Mouse (Mus musculus): ENCODE results near the gene Map7d1. TPM values are rescaled to one million over a fixed set of nuclear protein-coding genes. Genes with fewer than 3 reads are reported as not detected.

Gene Map7d1
- polyA plus RNA-seq, 1 experiment, result 45.5 TPM

DNA sequence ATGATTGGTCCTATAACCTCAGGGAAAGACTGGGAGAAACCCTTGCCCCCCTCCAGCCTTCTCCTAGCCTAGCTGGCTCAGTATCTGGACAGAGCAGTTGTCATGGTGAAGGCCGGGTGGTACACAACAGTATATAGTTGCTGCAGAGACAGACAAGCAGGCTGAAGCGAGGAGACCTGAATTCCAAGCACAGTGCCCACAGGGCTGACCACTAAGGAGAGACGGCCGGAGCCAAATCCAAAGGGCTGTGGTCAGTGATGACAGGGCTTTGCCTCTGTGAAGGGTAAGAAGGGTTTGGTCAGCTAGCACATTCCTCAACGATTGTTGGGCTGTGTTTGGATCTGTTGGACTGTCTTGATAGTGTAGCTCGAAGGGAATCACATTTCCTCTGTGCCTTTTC, 5.1 kb upstream of the Map7d1 start:
- no peak overlapping the region for H3K4me3 ChIP-seq (replicated peaks; ENCODE audit: control insufficient read depth, low read depth, low read length)
- H3K4me1 ChIP-seq (ENCODE audit: control insufficient read depth, insufficient read depth, low read length), result peaks cover 9% of the 10 kb centered on the region
- TF ChIP-seq CTCF (IDR thresholded peaks at IDR 0.05; ENCODE audit: control insufficient read depth, insufficient read depth, low read length) (no peak), POLR2A (IDR thresholded peaks at IDR 0.05; ENCODE audit: borderline replicate concordance, control insufficient read depth, low read depth, low read length) (no peak)
- H3K27ac ChIP-seq (ENCODE audit: control insufficient read depth, insufficient read depth, low read depth, low read length, poor library complexity), result peak overlapping the region; percentile 84
- 58% methylated on average over 6 of the region's 6 CpGs for WGBS

DNA sequence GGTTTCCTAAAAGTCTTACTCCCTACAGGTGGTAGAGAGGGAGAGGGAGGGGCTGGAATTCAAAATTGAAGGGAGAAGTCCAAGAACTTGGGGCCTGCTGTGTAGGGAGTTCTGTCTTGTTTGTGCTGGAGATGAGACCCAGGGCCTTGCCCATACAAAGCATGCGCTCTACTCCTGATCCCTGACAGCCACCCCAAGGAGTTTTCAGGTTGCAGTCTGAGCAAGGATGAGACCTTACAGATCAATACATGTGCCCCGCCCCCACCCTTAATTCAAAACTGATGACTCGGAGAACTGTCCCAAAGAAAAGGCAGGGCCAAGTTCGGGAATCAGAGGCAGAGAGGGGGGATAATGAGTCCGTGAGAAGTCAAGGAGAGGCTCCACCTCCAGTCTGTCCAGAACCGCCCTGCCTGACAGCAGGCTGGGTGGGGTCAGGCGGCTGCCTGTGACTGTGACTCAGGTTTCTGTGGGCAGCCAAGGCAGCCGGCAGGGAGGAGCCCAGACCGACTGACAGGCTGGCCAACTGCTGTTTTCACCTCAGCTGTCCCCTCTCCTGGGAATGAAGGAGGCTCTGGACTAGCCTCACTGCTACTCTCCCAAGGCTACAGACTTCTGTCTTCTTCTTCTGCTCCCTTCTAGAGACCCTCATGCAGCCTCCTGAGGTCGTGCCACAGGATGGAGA, 4.5 kb upstream of the Map7d1 start:
- 5% methylated on average over 10 of the region's 10 CpGs for WGBS
- peak overlapping the region; percentile 4 for H3K4me3 ChIP-seq (replicated peaks; ENCODE audit: control insufficient read depth, low read depth, low read length)
- H3K4me1 ChIP-seq (ENCODE audit: control insufficient read depth, insufficient read depth, low read length), result peaks cover 9% of the 10 kb centered on the region
- H3K27ac ChIP-seq (ENCODE audit: control insufficient read depth, insufficient read depth, low read depth, low read length, poor library complexity), result peak overlapping the region; percentile 84
- TF ChIP-seq POLR2A (IDR thresholded peaks at IDR 0.05; ENCODE audit: borderline replicate concordance, control insufficient read depth, low read depth, low read length), result peak; percentile 58; the same call in 1 of the 2 replicates
- TF ChIP-seq CTCF (IDR thresholded peaks at IDR 0.05; ENCODE audit: control insufficient read depth, insufficient read depth, low read length), result no peak

DNA sequence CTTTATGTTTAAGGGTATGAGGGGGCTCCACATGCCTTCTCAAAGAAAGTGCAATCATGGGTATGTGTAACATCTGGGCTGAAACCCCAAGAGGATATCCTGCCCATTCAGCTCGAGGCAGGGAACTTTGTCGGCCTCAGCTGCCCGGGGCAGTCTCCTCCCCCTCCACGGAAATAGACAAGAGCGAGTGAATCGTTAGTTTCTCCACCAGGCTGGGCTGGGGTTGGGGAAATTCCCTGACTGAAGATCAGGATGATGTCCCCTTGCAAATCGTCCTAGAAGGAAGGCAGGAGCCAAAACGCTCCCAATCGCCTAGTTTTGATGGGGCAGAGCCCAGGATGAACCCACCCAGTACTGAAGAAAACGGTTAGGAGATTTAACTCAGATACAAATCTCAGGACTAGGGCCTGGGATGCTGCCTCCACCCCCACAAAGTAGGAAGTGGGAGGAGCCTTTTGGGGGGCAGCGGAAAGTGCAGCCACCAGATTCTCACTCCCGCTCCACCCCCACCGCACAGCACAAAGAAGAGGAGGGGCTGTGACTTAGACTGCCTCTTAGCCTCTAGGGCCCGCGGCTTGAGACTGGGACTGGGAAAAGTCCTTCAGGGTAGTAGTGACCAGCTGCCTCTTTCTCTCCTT, 3.5 kb upstream of the Map7d1 start:
- under 1% methylated on average over 15 of the region's 15 CpGs for whole genome bisulfite sequencing
- TF ChIP-seq CTCF (IDR thresholded peaks at IDR 0.05; ENCODE audit: control insufficient read depth, insufficient read depth, low read length), result no peak
- TF ChIP-seq POLR2A (IDR thresholded peaks at IDR 0.05; ENCODE audit: borderline replicate concordance, control insufficient read depth, low read depth, low read length), result no peak
- Histone ChIP-seq H3K4me1 (ENCODE audit: control insufficient read depth, insufficient read depth, low read length) (peaks cover 9% of the 10 kb centered on the region), H3K4me3 (replicated peaks; ENCODE audit: control insufficient read depth, low read depth, low read length) (peak overlapping the region; percentile 20), H3K27ac (ENCODE audit: control insufficient read depth, insufficient read depth, low read depth, low read length, poor library complexity) (peak overlapping the region; percentile 91)

DNA sequence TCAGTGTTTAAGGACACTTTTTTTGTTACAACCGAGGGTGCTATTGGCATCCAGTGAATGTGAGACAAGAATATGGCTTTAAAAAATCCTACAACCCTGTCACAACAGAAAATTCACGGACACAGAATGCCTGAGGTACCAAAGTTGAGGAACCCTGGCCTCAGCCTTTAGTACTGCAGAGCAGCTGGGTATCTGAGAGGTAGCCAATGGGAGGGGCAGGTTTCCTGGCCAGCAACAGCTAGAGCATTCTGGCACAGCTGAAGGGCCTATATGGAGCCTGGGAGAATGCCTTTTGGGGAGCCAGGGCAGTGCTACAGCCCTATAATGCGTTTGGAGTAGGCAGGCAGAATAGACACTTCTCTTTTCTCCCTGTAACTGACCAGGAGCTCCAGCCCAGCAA, 2.9 kb upstream of the Map7d1 start:
- WGBS, result 18% methylated on average over 3 of the region's 3 CpGs
- Histone ChIP-seq H3K4me1 (ENCODE audit: control insufficient read depth, insufficient read depth, low read length) (peaks cover 9% of the 10 kb centered on the region), H3K27ac (ENCODE audit: control insufficient read depth, insufficient read depth, low read depth, low read length, poor library complexity) (peak overlapping the region; percentile 78), H3K4me3 (replicated peaks; ENCODE audit: control insufficient read depth, low read depth, low read length) (no peak overlapping the region)
- TF ChIP-seq POLR2A (IDR thresholded peaks at IDR 0.05; ENCODE audit: borderline replicate concordance, control insufficient read depth, low read depth, low read length), result no peak
- no peak for TF ChIP-seq CTCF (IDR thresholded peaks at IDR 0.05; ENCODE audit: control insufficient read depth, insufficient read depth, low read length)

DNA sequence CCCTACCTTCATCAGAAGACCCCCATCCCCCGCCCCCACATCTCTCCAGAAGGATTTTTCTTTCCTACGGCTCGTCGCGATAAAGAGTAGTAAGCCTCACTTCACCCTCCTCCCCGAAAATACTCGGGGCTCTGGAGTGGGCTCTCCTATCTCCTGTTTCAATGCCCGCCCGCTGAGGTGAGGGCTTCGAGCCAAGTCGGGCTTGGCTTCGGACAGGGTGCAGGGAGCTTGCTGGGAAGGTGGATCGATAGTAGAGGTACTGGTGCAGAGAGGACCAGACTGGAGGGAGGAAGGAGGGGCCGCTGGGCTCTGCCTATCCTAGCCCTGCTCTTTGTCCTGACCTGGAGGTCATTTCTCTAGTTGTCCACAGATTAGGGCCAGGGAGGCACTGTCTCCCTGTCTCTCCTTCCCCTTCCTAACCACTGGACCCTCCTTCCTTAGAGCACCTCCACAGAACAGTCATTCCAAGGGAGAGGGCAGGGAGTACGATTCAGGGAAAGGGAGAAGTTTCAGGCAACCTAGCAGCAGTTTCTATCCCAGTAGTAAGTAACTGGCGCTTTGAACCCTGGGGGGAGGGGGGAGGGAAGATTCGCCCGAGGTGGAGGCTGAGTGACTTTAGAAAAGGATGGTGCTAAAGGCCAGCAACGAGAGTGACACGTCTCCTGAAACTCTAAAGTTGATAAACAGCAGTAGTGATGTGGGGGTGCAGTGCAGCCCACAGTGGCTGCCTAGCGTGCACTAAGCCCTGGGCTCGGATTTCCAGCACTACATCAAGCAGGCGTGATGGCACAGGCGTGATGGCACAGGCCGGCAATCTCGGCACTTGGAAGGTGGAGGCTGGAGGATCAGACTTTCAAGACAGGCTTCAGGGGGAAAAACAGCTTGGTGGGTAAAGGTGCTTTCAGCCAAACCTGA, 1.1 kb upstream of the Map7d1 start:
- Histone ChIP-seq H3K4me1 (ENCODE audit: control insufficient read depth, insufficient read depth, low read length) (peaks cover 9% of the 10 kb centered on the region), H3K27ac (ENCODE audit: control insufficient read depth, insufficient read depth, low read depth, low read length, poor library complexity) (peak overlapping the region; percentile 92), H3K4me3 (replicated peaks; ENCODE audit: control insufficient read depth, low read depth, low read length) (peak overlapping the region; percentile 60)
- TF ChIP-seq POLR2A (IDR thresholded peaks at IDR 0.05; ENCODE audit: borderline replicate concordance, control insufficient read depth, low read depth, low read length), result no peak
- 0 out of 2 replicates have a peak, but pooled peaks have one; percentile 1 for TF ChIP-seq CTCF (IDR thresholded peaks at IDR 0.05; ENCODE audit: control insufficient read depth, insufficient read depth, low read length)
- WGBS, result 18% methylated on average over 26 of the region's 26 CpGs

DNA sequence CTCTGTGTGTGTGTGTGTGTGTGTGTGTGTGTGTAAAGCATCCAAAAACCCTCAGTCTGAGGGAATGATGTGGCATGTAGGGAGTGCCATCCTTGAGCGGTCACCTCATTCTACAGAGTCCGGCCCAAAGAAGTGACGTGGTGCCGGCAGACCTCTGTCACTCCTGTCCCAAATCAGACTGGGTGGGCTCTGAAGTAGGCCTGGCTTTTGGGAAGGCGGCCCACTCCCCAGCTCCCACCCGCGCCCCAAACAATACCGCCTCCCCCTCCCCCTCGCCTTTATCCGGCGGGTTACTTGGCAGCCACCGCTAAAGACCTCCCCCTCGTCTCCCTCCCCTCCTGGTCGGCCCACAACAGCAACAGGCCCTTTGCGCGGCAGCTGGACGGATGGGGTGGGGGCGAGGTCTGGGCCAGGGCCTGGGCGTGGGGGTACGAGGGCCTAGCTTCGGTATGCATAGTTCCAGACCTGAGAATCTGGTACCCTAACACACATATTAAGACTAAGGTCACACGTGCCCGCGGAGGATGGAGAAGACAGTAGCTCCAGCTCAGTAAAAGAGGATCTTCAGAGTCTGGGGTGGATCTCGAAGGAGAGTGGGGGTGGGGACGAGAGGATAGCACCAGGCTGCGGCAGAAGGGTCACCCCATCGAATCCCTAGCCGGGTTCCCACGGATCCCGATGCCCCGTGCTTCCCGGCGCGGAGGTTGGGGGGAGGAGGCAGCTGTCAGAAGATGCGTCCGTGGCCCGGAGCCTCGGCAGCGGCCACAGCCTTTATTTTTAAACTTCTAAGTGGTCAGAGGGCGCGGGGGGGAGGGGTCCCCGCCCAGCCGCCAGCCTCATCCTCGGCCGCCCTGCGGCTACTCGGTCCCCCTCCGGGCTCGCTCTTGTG, 786 bp downstream of the Map7d1 start:
- no peak for TF ChIP-seq CTCF (IDR thresholded peaks at IDR 0.05; ENCODE audit: control insufficient read depth, insufficient read depth, low read length)
- TF ChIP-seq POLR2A (IDR thresholded peaks at IDR 0.05; ENCODE audit: borderline replicate concordance, control insufficient read depth, low read depth, low read length), result 0 out of 2 replicates have a peak, but pooled peaks have one; percentile 18
- WGBS, result 2% methylated on average over 50 of the region's 50 CpGs
- H3K4me1 ChIP-seq (ENCODE audit: control insufficient read depth, insufficient read depth, low read length), result peaks cover 10% of the 10 kb centered on the region

DNA sequence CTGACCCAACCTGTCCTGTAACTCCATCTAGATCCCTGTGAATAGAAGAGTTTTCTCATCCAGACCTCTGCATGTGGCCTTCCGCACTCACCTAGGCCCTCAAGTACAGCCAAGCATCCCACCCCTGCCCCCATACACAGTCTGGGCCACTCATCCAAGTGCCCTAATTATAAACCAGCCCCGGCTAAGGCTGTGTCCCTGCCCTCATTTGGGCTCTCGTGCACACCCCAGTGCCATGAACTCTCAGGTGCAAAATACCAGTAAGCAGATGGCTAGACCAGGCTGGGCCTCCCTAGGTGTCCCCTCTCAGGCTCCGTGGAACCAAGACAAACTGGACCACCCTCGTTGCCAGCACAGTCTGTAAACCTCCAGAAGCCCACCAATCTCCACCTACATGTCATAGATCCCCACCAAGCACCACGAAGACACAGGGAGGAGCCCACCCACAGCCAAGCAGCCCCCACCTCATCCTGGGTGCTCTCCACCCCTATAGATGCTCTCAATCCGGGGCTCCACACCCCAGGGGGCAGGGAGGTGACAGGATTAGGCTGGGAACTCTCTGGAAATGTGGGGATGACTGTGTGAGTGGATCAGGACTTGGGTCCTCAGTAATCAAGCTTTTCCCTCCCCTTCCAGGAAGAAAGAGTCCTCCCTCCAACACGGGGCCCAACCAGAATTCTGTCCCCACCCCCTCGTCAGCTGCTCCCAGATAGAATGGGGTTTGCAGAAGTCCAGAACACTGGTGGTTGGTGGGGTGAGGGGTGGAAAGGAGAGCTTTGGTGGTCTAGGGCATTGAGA, 1.6 kb downstream of the Map7d1 start:
- H3K4me1 ChIP-seq (ENCODE audit: control insufficient read depth, insufficient read depth, low read length), result peaks cover 10% of the 10 kb centered on the region

More for the DNA sequence above, 786 bp downstream of the Map7d1 start:
- Histone ChIP-seq H3K4me3 (replicated peaks; ENCODE audit: control insufficient read depth, low read depth, low read length) (peak overlapping the region; percentile 59), H3K27ac (ENCODE audit: control insufficient read depth, insufficient read depth, low read depth, low read length, poor library complexity) (peak overlapping the region; percentile 92)

More for the DNA sequence above, 1.6 kb downstream of the Map7d1 start:
- Histone ChIP-seq H3K4me3 (replicated peaks; ENCODE audit: control insufficient read depth, low read depth, low read length) (peak overlapping the region; percentile 59), H3K27ac (ENCODE audit: control insufficient read depth, insufficient read depth, low read depth, low read length, poor library complexity) (no peak overlapping the region)
- TF ChIP-seq CTCF (IDR thresholded peaks at IDR 0.05; ENCODE audit: control insufficient read depth, insufficient read depth, low read length) (no peak), POLR2A (IDR thresholded peaks at IDR 0.05; ENCODE audit: borderline replicate concordance, control insufficient read depth, low read depth, low read length) (no peak)
- WGBS, result 46% methylated on average over 9 of the region's 9 CpGs
